Mouse (Mus musculus) liver, adult 2 months (tissue): Measurements from ENCODE around the gene AU021092. TPM values are rescaled to one million over a fixed set of nuclear protein-coding genes. Genes with fewer than 3 reads are reported as not detected.

Experiments used
- DNase-seq: peaks from one replicate; pipeline ENCODE4 v3.0.0-alpha.2; 2011; ENCODE audit warnings: low read depth, low spot score; ENCODE audit errors: extremely low read depth
- H3K27ac ChIP-seq: fragments of 200-500 bp; replicated peaks from 2 replicates; pipeline ENCODE4 v1.5.1; 2012; ENCODE audit warnings: low read depth, mild to moderate bottlenecking, control low read depth, inconsistent platforms, low read length; ENCODE audit not compliant: insufficient read depth
- H3K27me3 ChIP-seq: fragments of 200-500 bp; 2 replicates; pipeline ENCODE4 v1.6.1; 2012; ENCODE audit warnings: mild to moderate bottlenecking, moderate library complexity, low read length, inconsistent platforms; ENCODE audit not compliant: control insufficient read depth, insufficient read depth
- H3K36me3 ChIP-seq: fragments of 200-500 bp; 2 replicates; pipeline ENCODE4 v1.6.1; 2012; ENCODE audit warnings: low read length, inconsistent platforms; ENCODE audit not compliant: control insufficient read depth, insufficient read depth
- H3K4me1 ChIP-seq: fragments of 200-500 bp; 2 replicates; pipeline ENCODE4 v1.6.1; 2011; ENCODE audit warnings: low read length; ENCODE audit not compliant: control insufficient read depth, insufficient read depth
- H3K4me3 ChIP-seq: fragments of 200-500 bp; 2 replicates; pipeline ENCODE4 v1.5.1; 2011; ENCODE audit warnings: low read depth, mild to moderate bottlenecking, control low read depth, low read length, moderate library complexity; ENCODE audit not compliant: insufficient read depth
- H3K79me2 ChIP-seq: fragments of 200-500 bp; 2 replicates; pipeline ENCODE4 v1.6.1; 2012; ENCODE audit warnings: inconsistent platforms, mild to moderate bottlenecking, low read length, moderate library complexity; ENCODE audit not compliant: control insufficient read depth, insufficient read depth
- H3K9ac ChIP-seq: fragments of 200-500 bp; 2 replicates; pipeline ENCODE4 v1.6.1; 2012; ENCODE audit warnings: low read depth, mild to moderate bottlenecking, control low read depth, inconsistent platforms, low read length
- CTCF ChIP-seq: fragments of 200-500 bp; IDR thresholded peaks from 2 replicates; pipeline ENCODE4 v1.5.1; 2011; ENCODE audit warnings: low read depth, low read length, control low read depth
- POLR2A ChIP-seq: fragments of 200-500 bp; IDR thresholded peaks from 2 replicates; pipeline ENCODE4 v1.6.1; 2011; ENCODE audit warnings: low read length, control low read depth; ENCODE audit not compliant: insufficient read depth; ENCODE audit errors: extremely low read depth
- WGBS: fragments of 180-500 bp; shearing (Covaris S2); methylation state at CpG from one replicate; pipeline ENCODE4 v1.1.7; 2018; 5-methylcytosine and 5-hydroxymethylcytosine counted together
- polyA plus RNA-seq: library from polyadenylated mRNA; depleted of rRNA; stranded (reverse); fragments of >200 nt; gene quantifications from 2 replicates; pipeline ENCODE4 v1.2.3, GENCODE M21; 2012; rRNA removed
- total RNA-seq: library from RNA; depleted of rRNA; stranded (reverse); fragments of >200 nt; gene quantifications from 2 replicates; pipeline ENCODE4 v1.2.3, GENCODE M21; 2014; rRNA removed

AU021092 gene
- total RNA-seq = 1.7 and 2.7 TPM in 2 replicates
- polyA plus RNA-seq = 2.4 and 2.7 TPM in 2 replicates

DNA sequence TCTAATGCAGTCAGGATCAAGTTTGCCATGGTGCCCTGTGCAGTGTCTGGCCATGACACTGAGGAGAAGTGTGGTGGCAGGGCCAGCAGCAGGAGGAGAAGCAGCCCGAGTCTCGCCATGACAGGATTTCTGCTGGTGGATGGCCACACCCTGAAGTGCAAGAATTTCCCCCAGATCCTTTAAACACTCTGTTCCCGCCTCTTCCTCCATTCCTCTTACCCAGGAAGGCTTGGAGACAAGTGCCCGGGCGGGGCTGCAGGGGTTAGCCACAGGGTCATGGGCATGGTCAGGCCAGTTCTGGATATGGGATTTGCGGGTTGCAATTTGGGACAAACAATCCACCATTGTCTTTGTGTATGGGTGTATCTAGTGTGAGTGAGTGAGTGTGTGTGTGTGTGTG, at the start of gene AU021092:
AU021092 (minus strand) TSS at position 160 of the 400 bp plus-strand sequence.
- no peaks in the 10 kb centered on the region for H3K79me2 ChIP-seq
- H3K9ac ChIP-seq = no peak within 1 kb of the TSS
- no peak for TF ChIP-seq CTCF
- TF ChIP-seq POLR2A = no peak
- no peaks in the 10 kb centered on the region for H3K36me3 ChIP-seq
- no peak within 1 kb of the TSS for H3K27ac ChIP-seq
- H3K4me1 ChIP-seq = no peaks in the 10 kb centered on the region
- WGBS = 68% methylated on average over 6 of the region's 6 CpGs
- H3K4me3 ChIP-seq = peak within 1 kb of the TSS; percentile 27
- H3K27me3 ChIP-seq = no peaks in the 10 kb centered on the region
- DNase-seq = no peak

DNA sequence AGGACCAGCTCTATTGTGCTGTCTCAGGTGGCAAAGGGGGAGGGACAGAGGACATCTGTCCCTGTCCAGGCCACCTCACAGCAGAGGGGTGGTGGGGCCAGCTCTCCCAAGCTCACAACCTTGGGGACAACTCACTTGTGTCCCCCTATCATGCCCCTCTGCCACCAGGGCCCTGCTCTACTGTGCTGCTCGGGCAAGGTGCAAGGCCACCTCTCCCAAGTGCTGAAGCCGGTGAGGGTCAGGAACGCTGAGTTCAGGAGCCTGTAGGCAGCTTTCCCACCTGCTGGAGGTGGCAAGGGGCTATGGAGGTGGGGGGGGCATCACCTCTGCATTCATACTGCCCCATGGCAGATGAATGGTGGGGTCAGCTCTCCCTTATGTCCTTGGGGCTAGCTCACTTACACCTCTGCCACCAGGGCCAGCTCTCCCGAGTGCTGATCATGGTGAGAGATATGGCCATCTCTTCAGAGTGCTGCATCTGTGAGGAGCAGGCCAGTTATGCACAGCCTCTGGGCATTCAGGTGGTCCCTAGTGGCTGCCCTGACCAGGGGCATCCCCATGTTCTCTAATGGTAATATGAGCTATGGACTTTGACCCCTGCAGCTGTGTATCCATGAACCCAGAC, 49.4 kb upstream of the AU021092 start:
- TF ChIP-seq POLR2A (no peak), CTCF (no peak)
- 85% methylated on average over 4 of the region's 4 CpGs for WGBS
- H3K79me2 ChIP-seq = no peaks in the 10 kb centered on the region
- DNase-seq = no peak
- no peaks in the 10 kb centered on the region for H3K36me3 ChIP-seq
- no peak overlapping the region for H3K9ac ChIP-seq
- no peaks in the 10 kb centered on the region for H3K4me1 ChIP-seq
- no peak overlapping the region for H3K4me3 ChIP-seq
- H3K27me3 ChIP-seq = no peaks in the 10 kb centered on the region
- no peak overlapping the region for H3K27ac ChIP-seq

DNA sequence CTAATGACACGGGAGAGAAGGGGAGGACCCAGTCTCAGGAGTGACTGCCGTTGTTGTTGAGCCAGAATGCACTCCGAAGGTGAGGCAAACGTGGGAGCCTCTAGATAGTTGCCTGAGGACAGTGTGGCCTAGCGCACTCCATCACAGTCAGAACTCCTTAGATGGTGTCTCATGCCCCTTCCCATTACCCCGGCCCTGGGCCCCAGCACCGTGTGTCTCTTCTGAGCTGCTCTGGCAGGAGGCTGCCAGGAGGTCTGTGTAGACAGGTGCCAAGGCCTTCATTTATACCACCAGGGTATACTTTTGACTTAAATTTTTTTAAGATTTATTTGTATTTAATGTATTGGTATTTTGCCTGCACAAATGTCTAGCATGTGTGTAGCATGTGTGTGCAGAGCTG, 41.8 kb upstream of the AU021092 start:
- WGBS = 87% methylated on average over 7 of the region's 7 CpGs
- TF ChIP-seq CTCF = no peak
- TF ChIP-seq POLR2A = no peak
- Histone ChIP-seq H3K27ac (no peak overlapping the region), H3K4me3 (no peak overlapping the region), H3K79me2 (no peaks in the 10 kb centered on the region), H3K4me1 (no peaks in the 10 kb centered on the region), H3K9ac (no peak overlapping the region), H3K27me3 (no peaks in the 10 kb centered on the region), H3K36me3 (no peaks in the 10 kb centered on the region)
- DNase-seq = no peak

- 84% methylated on average over 8 of the region's 8 CpGs for WGBS
- Histone ChIP-seq H3K36me3 (no peaks in the 10 kb centered on the region), H3K4me1 (no peaks in the 10 kb centered on the region), H3K27me3 (no peaks in the 10 kb centered on the region), H3K4me3 (no peak overlapping the region), H3K27ac (no peak overlapping the region), H3K9ac (no peak overlapping the region), H3K79me2 (no peaks in the 10 kb centered on the region)
- TF ChIP-seq CTCF = no peak
- TF ChIP-seq POLR2A = no peak
- no peak for DNase-seq
Observed at GRCm38 (mm10) chr16:5263156-5263555, 41.1 kb upstream of the AU021092 start.

DNA sequence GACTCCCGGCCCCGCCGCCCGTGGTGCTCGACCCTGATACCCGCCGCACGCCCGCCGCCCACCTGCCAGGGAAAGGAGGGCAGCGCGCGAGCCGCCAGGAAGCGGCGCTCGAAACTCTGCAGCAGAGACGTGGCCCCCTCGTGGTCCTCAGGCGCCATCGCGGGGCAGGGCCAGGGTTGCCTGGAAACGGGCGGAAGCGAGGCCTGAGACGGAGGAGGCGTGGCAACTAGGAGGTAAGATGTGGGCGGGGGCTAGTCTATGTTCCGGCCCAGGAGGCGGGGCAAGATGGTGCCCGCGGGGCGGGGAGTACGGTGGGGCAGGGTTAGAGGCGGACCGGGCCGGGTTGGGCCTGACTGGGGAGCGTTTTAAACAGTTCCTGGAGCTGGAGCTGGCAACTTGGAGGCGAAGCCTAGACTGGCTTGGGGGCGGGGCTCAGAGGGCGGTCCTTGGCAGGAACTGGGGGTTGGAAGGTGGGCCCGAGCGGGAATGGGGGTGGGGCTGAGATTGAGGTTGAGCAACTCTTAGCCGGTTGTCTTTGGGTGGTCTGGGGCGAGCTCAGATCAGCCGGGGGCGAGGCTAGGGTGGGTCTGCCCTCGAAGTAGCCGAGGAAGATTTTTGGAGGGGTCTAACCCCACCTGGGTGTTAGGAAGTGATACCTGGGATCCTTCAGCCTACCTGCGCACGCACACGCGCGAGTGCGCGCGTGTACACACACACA, 33.8 kb upstream of the AU021092 start, which contains the start of gene Eef2kmt:
Eef2kmt (minus strand) TSS at position 205 of the 718 bp plus-strand sequence.
- Histone ChIP-seq H3K4me1 (peaks cover 10% of the 10 kb centered on the region), H3K4me3 (peak within 1 kb of the TSS; percentile 71), H3K36me3 (no peaks in the 10 kb centered on the region), H3K27me3 (no peaks in the 10 kb centered on the region), H3K79me2 (no peaks in the 10 kb centered on the region), H3K9ac (peak within 1 kb of the TSS; percentile 73), H3K27ac (peak within 1 kb of the TSS; percentile 32)
- WGBS = 1% methylated on average over 57 of the region's 57 CpGs
- TF ChIP-seq CTCF = peak; percentile 61
- 0 out of 2 replicates have a peak, but pooled peaks have one; percentile 43 for TF ChIP-seq POLR2A
- DNase-seq = peak; percentile 89
